Mouse (Mus musculus): Measurements from ENCODE around the gene Rassf1.

- TF ChIP-seq POLR2A (IDR thresholded peaks at IDR 0.05; ENCODE audit: extremely low read depth, insufficient read depth, low read length) = no peak
- TF ChIP-seq CTCF (IDR thresholded peaks at IDR 0.05; ENCODE audit: extremely low read depth, insufficient read depth, low read length) = no peak
These were observed 17.9 kb downstream of the Rassf1 start for GRCm38 (mm10) chr9:107569270-107569669.

Data from cortical plate, adult 2 months (tissue).